Mouse (Mus musculus) spleen, adult 10 weeks (tissue): Measurements from ENCODE around the gene Esp23. TPM values are rescaled to one million over a fixed set of nuclear protein-coding genes. Genes with fewer than 3 reads are reported as not detected.

Source experiments
- polyA plus RNA-seq: library from polyadenylated mRNA; stranded (reverse); fragments of 350-450 nt; fragmentation: Illumina TruSeq; extraction: RNeasy Lipid Tissue Mini Kit (QIAGEN cat#74804); gene quantifications from one replicate; pipeline ENCODE4 v1.2.3, GENCODE M21; 2015; ENCODE audit warnings: low replicate concordance; ENCODE audit not compliant: insufficient read depth

Esp23 gene
- polyA plus RNA-seq: not detected

GRCm38 (mm10) chr17:39076937-39077336 lies at the start of gene Esp23:
Gene Esp23, minus strand, starts transcription at chr17:39077037.

GRCm38 (mm10) chr17:39095034-39095433 lies 18.2 kb upstream of the Esp23 start, which contains the start of gene Esp22:
Gene Esp22, plus strand, starts transcription at chr17:39095334.

GRCm38 (mm10) chr17:39043241-39043640 lies 33.6 kb downstream of the Esp23 start, which contains the start of gene Gm21903:
Gene Gm21903, minus strand, starts transcription at chr17:39043341.

GRCm38 (mm10) chr17:39036395-39036794 lies 40.4 kb downstream of the Esp23 start, which contains the start of gene Esp24:
Gene Esp24, plus strand, starts transcription at chr17:39036695.

Other genes with a start within 250 kb of the Esp23 start
- not detected for gene Esp24, start 40.3 kb downstream of the Esp23 start, polyA plus RNA-seq
- gene Gm21903, start 33.7 kb downstream of the Esp23 start, polyA plus RNA-seq: not detected
- not detected for gene Esp22, start 18.3 kb upstream of the Esp23 start, polyA plus RNA-seq